ENCODE assay signal across 18 mouse cellular contexts in the genomic region with DNA sequence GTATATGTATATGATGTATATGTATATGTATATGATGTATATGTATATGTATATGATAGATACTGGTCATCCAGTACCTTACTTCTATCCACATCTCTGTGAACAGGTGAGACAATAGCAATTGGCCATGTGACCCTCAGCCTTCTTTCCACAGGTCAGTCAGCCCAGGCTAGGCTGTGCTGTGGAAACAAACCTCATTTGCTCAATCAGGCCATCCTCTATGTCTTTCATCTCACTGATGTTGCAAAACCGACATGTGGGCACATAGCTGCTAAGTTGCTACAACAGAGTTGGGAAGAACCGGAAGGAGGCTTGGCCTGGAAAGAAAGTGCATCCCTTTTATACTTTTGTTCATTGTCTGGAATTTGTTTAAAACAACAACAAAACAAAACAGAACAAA.
"Had no signal": no experiment of that assay in that cellular context is flagged by ENCODE, and none has a peak within 500 bp of the region (broad histone marks: within the 10 kb centered on the region; RNA-seq: fewer than 3 reads in every experiment).

No protein-coding gene starts in this region.

- ATAC-seq: lung, postnatal 0 days; midbrain, embryonic 13.5 days; midbrain, embryonic 15.5 days had no signal

- H3K27ac ChIP-seq: liver, embryonic 15.5 days; lung, embryonic 15.5 days; macrophage; midbrain, embryonic 13.5 days; midbrain, embryonic 15.5 days; neural tube, embryonic 12.5 days; stomach, embryonic 15.5 days; stomach, postnatal 0 days had no signal

- H3K36me3 ChIP-seq: liver, embryonic 15.5 days; lung, embryonic 15.5 days; midbrain, embryonic 13.5 days; midbrain, embryonic 15.5 days; neural tube, embryonic 12.5 days; stomach, embryonic 15.5 days had no signal

- H3K9me3 ChIP-seq: liver, embryonic 15.5 days; lung, embryonic 15.5 days; megakaryocyte, embryonic 14.5 days; midbrain, embryonic 13.5 days; midbrain, embryonic 15.5 days; neural tube, embryonic 12.5 days; stomach, embryonic 15.5 days had no signal

- H3K4me3 ChIP-seq: liver, embryonic 15.5 days; lung, embryonic 15.5 days; megakaryocyte, embryonic 14.5 days; midbrain, embryonic 13.5 days; midbrain, embryonic 15.5 days; neural tube, embryonic 12.5 days; stomach, embryonic 15.5 days had no signal

- H3K9ac ChIP-seq: liver, embryonic 15.5 days; lung, embryonic 15.5 days; midbrain, embryonic 13.5 days; midbrain, embryonic 15.5 days; neural tube, embryonic 12.5 days; stomach, embryonic 15.5 days had no signal

- H3K27me3 ChIP-seq: liver, embryonic 15.5 days; lung, embryonic 15.5 days; megakaryocyte, embryonic 14.5 days; midbrain, embryonic 13.5 days; midbrain, embryonic 15.5 days; neural tube, embryonic 12.5 days; stomach, embryonic 15.5 days had no signal

- H3K4me2 ChIP-seq: liver, embryonic 15.5 days; lung, embryonic 15.5 days; midbrain, embryonic 11.5 days; midbrain, embryonic 13.5 days; midbrain, embryonic 15.5 days; neural tube, embryonic 12.5 days; stomach, embryonic 15.5 days had no signal

- DNase-seq: lung, adult 2 months; lung, postnatal 14 days; lung, postnatal 36 days; right cerebral cortex, postnatal 14 days; thymus, adult 2 months; thymus, postnatal 25 days; thymus, postnatal 4 days had no signal

- H3K4me1 ChIP-seq: liver, embryonic 15.5 days; lung, embryonic 15.5 days; megakaryocyte, embryonic 14.5 days; midbrain, embryonic 13.5 days; midbrain, embryonic 15.5 days; neural tube, embryonic 12.5 days; stomach, embryonic 15.5 days had no signal
